Mouse (Mus musculus) adrenal gland, postnatal 36 days (tissue): ENCODE measurements around the gene Emc10. TPM values are rescaled to one million over a fixed set of nuclear protein-coding genes. Genes with fewer than 3 reads are reported as not detected.

Experiments used
- DNase-seq, 2 experiments: peaks; one replicate each; pipeline ENCODE4 v3.0.0; 2021; ENCODE audit warnings: mixed read lengths in 1 of 2
- long read RNA-seq, 2 experiments: library from polyadenylated mRNA; stranded (forward); transcript quantifications; one replicate each; pipeline ENCODE4 v2.0.0; 2021; ENCODE audit warnings: borderline sequencing depth in 2 of 2
- total RNA-seq, 2 experiments: library from RNA; stranded (reverse); gene quantifications; 2 replicates each; pipeline ENCODE4 v1.2.3; 2021

Gene Emc10
- total RNA-seq, result 10 to 100 TPM; 91.2 to 99.2 TPM
- long read RNA-seq, experiment 1, transcript Emc10-202 (7 exons, 1,872 nt), result major isoform, 101 of 217 reads
- long read RNA-seq, experiment 1, transcript Emc10-201 (8 exons, 1,662 nt), result minor isoform, 82 of 217 reads
- long read RNA-seq, experiment 1, partial matches to known transcripts, result 3 of 217 reads
- long read RNA-seq, experiment 1, other reads (novel, unspliced or antisense), result 30 of 217 reads
- long read RNA-seq, experiment 2, transcript Emc10-201 (8 exons, 1,662 nt), result minor isoform, 28 of 81 reads
- long read RNA-seq, experiment 2, transcript Emc10-202 (7 exons, 1,872 nt), result major isoform, 38 of 81 reads
- long read RNA-seq, experiment 2, partial matches to known transcripts, result 8 of 81 reads
- long read RNA-seq, experiment 2, other reads (novel, unspliced or antisense), result 6 of 81 reads

GRCm38 (mm10) chr7:44495992-44496770 lies at the start of gene Emc10, which contains the start of gene Fam71e1:
Gene Emc10 (minus strand): TSS chr7:44496529.
Gene Fam71e1 (plus strand): TSS chr7:44496581.
- DNase-seq, result peak; percentile 98 to 99

DNA sequence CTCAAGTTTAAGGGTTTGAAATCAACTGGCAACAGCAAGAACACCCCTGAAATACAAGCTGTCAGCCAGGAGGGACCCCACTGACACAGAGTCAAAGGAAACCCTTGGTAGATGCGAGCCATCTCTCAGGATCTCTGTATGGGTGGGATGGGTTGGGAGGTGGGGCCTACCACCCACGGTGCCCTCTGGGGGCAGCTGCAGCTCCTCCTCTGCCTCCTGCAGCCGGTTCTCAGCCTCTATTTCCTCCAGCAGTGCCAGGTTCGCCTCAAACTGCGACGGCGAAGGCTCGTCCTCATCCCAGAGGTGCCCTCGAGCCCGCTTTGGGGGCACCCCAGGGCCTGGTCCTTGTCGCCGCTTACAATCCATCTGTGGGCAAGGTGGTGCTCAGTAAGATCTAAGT lies 46.7 kb upstream of the Emc10 start:
- DNase-seq, result no peak

DNA sequence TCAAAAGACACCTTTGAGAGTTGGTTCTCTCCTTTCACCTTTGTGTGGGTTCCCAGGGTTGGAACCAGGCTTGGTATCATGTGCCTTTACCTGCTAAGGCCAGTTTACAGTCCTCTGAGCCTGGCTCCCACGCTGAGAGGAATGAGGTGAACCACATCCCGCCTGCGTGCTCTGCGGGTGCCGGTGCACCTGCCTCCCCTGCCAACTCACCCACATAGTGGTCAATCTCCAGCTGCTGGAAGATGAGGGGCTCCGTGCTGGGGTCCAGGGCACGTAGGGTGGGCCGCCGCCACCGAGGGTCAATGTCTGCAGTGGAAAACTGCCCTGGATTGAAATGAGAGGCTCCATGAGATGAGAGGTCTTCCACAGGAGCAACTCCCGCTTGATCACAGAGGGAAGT lies 46.2 kb upstream of the Emc10 start:
- DNase-seq, result no peak

GRCm38 (mm10) chr7:44538756-44539624 lies 42.7 kb upstream of the Emc10 start:
- DNase-seq, result no peak

GRCm38 (mm10) chr7:44537496-44537895 lies 41.2 kb upstream of the Emc10 start:
- no peak for DNase-seq

DNA sequence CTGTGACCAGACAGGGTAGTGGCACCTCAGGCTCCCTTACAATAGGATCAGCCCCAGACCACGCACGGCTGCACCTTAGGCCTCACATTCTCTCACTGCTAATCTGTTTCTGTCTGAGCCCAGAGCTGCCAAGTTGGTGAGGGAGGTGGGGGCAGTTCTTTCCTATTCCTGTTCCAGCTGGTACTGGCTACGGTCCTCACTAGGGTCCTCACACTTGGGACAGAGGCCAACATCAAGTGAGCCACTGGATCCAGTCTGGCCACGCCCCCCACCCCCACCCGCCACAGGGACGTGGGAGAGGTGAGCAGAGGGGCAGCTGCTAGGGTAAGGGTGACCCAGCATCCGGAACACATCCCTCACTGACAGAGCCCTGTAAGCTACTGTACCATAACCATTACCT lies 40.7 kb upstream of the Emc10 start:
- DNase-seq, result no peak

DNA sequence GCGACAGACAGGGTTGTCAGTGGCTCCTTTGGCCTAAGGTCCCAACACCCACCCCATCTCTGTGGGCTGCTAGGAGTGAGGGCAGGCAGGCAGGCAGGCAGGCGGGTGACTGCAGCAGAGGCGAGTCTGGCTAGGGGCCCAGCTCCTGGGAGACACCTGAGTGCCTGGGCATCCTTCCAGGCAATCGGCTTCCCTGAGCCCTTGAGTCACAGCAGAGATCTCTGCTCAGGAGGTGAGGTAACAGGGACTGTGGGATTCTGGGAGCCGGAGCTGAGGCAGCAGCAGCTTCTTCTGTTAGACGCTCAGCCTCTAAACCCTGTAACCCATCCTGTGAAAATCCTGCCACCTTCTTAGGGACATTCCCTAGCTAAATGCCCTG lies 40.2 kb upstream of the Emc10 start:
- no peak for DNase-seq

DNA sequence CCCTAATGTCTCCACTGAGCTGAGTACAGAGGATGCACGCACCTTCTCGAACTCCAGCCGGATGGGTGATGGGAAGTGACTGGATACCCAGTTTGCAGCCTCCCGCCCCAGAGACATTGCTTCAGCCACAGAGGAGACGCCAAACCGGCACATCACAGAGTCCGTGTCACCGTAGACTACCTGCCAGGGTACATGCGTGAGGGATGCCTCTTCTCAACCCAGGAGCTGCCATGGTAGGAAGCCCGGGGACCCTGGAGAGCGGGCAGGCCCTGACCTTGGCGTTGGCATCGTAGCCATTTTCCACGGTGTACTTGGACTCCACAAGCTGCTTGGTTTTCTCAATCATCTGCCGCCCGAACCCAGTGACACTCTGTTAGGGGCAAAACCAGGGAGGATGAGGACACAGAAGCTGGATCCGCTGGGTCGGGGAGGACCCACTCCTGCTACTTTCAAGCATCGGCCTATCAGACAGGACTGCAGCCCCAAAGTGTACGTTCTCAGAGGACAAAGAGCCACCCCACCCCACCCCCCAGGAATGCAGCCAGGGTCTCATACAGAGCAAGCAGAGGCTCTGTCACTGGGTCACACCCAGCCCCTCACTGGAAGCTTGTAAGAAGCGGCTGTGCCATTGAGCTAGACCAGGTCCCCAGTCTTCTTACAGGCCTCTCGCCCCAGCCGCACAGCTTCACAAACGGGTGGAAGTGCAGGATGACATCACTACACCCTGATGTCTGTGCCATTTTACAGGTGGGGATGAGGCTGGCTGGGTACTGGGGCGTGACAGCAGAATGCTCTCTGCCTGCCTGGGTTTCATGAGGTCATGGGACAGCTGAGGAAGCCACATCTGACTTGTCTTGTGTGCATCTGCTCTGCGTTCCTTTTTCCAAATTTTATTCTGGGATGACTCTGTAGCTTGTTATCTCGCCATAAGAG lies 39.6 kb upstream of the Emc10 start:
- DNase-seq, result no peak

DNA sequence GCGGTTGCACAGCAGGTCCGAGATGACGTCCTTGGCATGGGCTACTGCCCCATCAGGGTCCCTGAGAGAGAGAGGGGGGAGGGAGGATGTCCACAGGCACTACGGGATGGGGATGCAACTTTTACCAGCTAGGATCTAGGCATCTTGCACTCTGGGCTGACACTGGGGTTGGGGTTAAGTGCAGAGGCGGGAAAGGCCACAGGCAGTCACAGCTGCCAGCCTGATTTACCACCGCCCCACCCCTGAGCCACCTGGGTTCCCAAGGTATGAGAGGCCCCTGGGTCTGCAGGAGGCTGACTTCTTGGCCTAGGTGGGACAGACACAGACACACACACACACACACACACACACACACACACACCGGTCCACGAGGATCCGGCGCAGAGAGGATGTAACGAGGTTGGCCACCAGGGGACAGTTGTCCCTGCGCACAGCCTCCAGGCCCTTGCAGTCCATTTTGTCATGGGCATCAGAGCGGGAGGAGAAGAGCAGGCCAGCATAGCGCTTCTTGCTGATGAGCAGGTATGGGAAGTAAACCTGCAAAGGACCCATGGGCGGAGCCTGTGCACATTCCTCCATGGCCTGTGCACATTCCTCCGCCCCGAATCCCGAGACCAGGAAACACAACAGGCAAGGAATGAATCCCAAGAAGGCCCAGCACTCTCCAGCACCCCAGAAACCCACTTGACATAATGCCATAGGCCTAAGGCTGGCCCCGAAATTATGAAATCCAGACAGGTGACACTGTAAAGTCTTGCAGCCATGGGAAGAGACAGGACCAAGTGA lies 38.5 kb upstream of the Emc10 start:
- DNase-seq, result no peak

- DNase-seq, result no peak
Observed at GRCm38 (mm10) chr7:44534242-44534641, 37.9 kb upstream of the Emc10 start.

DNA sequence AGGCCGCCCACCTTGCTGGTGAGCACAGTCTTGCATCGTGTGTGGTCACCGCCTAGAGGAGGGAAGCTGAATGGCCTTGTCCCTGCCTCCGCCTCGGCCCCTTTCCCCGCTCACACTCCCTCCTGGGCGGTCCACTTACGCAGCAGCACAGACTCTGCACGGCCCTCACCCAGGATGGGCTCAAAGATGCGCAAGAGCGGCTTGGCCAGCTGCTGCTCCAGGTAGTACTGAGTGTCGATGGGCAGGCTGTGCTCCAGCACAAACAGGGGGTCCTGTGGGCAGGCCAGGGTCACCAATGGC lies 37.4 kb upstream of the Emc10 start:
- DNase-seq, result no peak

DNA sequence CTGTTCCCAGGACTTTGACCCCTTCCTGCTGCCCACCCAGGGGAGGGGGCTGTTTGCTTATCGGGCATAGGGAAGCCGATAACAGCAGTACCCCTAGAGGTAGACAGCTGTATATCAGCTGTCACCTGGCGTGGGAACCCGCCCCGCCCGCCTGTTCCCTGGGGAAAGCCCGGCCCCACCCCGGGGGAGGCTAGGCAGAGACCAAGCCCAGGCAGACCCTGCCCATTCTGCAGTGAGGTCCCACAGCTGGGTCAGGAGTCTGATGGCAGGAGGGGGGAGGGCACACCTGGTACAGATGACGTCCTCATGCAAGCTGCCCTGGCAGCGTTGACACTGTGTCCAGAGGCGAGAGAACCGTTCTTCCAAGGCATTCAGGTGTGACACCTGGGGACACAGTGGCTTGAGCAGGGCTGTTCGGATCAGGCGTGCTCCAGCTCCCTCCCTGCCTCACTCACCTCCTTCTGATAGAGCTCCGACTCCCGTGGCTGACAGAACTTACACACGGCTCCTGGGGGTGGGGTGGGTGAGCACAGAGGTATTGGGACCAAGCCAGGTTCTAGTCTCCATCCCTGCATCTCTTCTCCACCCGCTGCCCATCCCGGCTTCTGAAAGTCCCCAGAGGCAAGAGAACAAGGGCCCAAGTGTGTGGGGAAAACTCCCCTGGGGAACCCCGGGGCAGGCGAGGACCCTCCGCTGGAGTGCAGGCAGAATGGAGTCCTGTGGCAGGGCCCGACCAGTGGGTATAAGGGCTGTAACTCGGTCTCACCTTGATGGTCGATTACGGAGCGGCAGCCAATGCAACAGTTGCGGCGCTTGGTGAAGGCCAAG lies 36.8 kb upstream of the Emc10 start:
- DNase-seq, result no peak

DNA sequence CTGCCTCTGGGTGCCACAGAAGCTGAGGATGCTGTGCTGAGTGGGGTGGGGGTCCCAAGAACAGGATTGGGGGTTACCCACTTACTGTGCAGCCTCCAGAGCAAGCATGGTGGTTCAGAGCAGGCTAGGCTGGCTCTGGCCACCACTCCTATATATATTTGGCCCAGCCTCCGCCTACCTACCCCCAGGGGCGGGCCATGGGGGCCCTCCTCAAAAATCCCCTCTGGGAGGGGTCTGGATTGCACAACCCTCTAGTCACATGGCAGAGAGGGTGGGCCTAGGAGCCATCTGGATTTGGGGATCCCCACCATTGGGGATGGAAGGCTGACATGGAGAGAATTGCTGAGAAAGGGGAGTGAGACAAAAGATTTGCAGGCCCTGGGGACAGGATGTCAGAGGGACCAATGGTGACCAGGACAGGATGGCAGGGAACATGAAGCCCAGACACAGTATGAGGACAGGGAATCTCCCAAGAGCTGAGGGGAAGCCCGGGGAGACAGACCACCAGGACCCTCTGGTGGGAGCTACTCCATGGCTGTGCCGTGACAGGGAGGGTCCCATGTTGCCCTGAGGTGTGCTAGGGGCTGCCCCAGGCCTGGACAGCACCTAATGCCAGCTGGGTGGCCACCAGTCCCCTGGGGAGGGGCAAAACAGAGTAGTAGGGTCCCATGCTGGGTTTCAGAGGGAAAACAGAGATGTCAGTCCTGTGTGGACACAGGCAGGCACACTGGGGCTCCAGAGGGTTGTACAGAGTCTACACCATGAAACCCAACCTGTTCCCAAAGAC lies 35.8 kb upstream of the Emc10 start, which contains the start of gene Spib:
Gene Spib (minus strand): TSS at position 126 of the 787 bp plus-strand sequence.
- DNase-seq, result no peak

DNA sequence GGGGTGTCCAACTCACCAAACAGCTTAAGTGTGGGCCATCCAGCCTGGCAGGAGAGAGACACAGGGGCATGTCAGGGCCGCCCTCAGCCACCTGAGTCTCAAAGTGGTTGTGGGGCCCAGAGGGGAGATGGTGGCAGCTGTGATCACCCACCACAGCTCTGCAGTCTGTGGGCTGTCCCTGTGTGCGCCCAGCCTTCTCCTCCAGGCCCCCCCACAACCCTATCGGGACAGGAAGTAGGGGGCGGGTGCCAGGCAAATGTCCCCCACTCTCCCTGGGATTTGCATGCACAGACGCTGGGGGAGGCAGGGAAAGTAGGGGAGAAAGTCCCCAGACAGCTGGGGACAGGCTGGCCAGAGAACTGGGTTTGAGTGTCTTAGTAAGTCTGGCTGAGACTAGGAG lies 34.9 kb upstream of the Emc10 start:
- no peak for DNase-seq

GRCm38 (mm10) chr7:44530507-44530906 lies 34.2 kb upstream of the Emc10 start:
- no peak for DNase-seq

DNA sequence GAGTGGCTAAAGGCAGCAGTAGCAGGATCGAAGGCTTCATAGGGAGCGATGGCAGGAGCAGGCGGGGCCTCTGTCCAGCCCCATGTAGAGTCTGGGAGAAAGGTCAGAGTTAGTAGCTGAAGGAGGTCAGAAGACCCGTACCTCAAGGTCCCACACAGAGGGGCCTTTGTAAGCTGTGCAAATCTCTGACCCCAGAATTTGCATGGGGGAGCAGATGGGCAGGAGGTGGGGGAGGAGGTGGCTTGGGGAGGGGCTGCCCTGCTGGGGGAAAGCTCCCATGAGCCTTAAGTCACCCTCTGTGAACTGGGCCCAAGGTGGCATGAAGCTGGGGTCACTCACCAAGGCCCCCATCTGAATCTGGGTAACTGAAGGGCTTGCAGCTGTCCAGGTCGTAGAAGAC lies 33.2 kb upstream of the Emc10 start:
- no peak for DNase-seq

- peak; percentile 81 to 82 for DNase-seq
Observed at GRCm38 (mm10) chr7:44527483-44528398, 31.4 kb upstream of the Emc10 start.
